ENCODE assay signal across 9 mouse cellular contexts in genomic region chr1:88756658-88757057, GRCm38 (mm10). TPM values are rescaled to one million over a fixed set of nuclear protein-coding genes. Genes with fewer than 3 reads are reported as not detected.
DNase-seq lines count a peak whose midpoint lies in the region; ATAC-seq and TF ChIP-seq lines count a peak whose summit lies in the region.
"Had no signal": no experiment of that assay in that cellular context is flagged by ENCODE, and none has a peak within 500 bp of the region (broad histone marks: within the 10 kb centered on the region; RNA-seq: fewer than 3 reads in every experiment).

No protein-coding gene starts in this region.

- intact Hi-C loops in heart, adult 2 months (cut with DNase I): no loop called here

- no peak overlapping the region for H3K4me3 ChIP-seq in heart, adult 2 months
- no peak overlapping the region for H3K4me3 ChIP-seq in kidney, embryonic 15.5 days (replicated peaks)
- no peak overlapping the region for H3K4me3 ChIP-seq in liver, embryonic 14.5 days (ENCODE audit: insufficient read depth in 1 of 2, low read depth in 2 of 2, low read length in 2 of 2)
- H3K4me3 ChIP-seq: neural tube, embryonic 12.5 days had no signal

- H3K4me1 ChIP-seq in heart, adult 2 months (ENCODE audit: control insufficient read depth, insufficient read depth, low read length): peaks cover 2% of the 10 kb centered on the region; the same call in 1 of the 2 replicates
- H3K4me1 ChIP-seq in kidney, embryonic 15.5 days: peaks cover 44% of the 10 kb centered on the region
- no peaks in the 10 kb centered on the region for H3K4me1 ChIP-seq in liver, embryonic 14.5 days (replicated peaks; ENCODE audit: control insufficient read depth in 2 of 2, insufficient read depth in 2 of 2, low read length in 1 of 2)

- H3K27ac ChIP-seq in heart, adult 2 months: peak overlapping the region; percentile 32
- peak overlapping the region; percentile 84 for H3K27ac ChIP-seq in kidney, embryonic 15.5 days
- no peak overlapping the region for H3K27ac ChIP-seq in liver, embryonic 14.5 days
- H3K27ac ChIP-seq: neural tube, embryonic 12.5 days had no signal

- 68% methylated on average over 7 of the region's 7 CpGs for WGBS in heart, adult 2 months
- WGBS in kidney, embryonic 15.5 days: 79% methylated on average over 7 of the region's 7 CpGs
- WGBS in liver, embryonic 14.5 days (ENCODE audit: insufficient replicate concordance): 61% methylated on average over 7 of the region's 7 CpGs

- H3K9ac ChIP-seq in heart, adult 2 months (ENCODE audit: low read depth, low read length): no peak overlapping the region
- H3K9ac ChIP-seq in kidney, embryonic 15.5 days: no peak overlapping the region
- no peak overlapping the region for H3K9ac ChIP-seq in liver, embryonic 14.5 days (replicated peaks)
- H3K9ac ChIP-seq: neural tube, embryonic 12.5 days had no signal

- H3K4me2 ChIP-seq in kidney, embryonic 15.5 days: no peak overlapping the region
- H3K4me2 ChIP-seq in liver, embryonic 14.5 days (ENCODE audit: low read depth): no peak overlapping the region
- H3K4me2 ChIP-seq: neural tube, embryonic 12.5 days had no signal

- no peaks in the 10 kb centered on the region for H3K79me2 ChIP-seq in heart, adult 2 months (replicated peaks; ENCODE audit: control insufficient read depth, insufficient read depth, low read length)

- peak; percentile 77 for TF ChIP-seq CTCF in heart, adult 2 months (IDR thresholded peaks at IDR 0.05)
- peak; percentile 65 for TF ChIP-seq CTCF in liver, embryonic 14.5 days (IDR thresholded peaks at IDR 0.05; ENCODE audit: low read depth)

- TF ChIP-seq EP300 in heart, adult 2 months (IDR thresholded peaks at IDR 0.05; ENCODE audit: insufficient read depth, low read depth, low read length): no peak
- no peak for TF ChIP-seq EP300 in liver, embryonic 14.5 days (IDR thresholded peaks at IDR 0.05; ENCODE audit: low read depth)

- DNase-seq in 3T3-L1 (ENCODE audit: low read depth, low spot score) (peak; percentile 38), NIH3T3 (ENCODE audit: low read depth) (peak; percentile 40)
- DNase-seq in embryo, embryonic 11 days: peak; percentile 55
- peak; percentile 27 to 70 for DNase-seq in heart, adult 2 months
- no peak for DNase-seq in liver, embryonic 14.5 days (ENCODE audit: low read depth in 3 of 3, low spot score in 3 of 3)
- DNase-seq in ovary, postnatal 14 days (ENCODE audit: low spot score): peak; percentile 61

- H3K9me3 ChIP-seq in kidney, embryonic 15.5 days (replicated peaks): no peaks in the 10 kb centered on the region; the same call in 1 of the 2 replicates
- no peaks in the 10 kb centered on the region for H3K9me3 ChIP-seq in liver, embryonic 14.5 days (ENCODE audit: control insufficient read depth, low read length)
- H3K9me3 ChIP-seq: neural tube, embryonic 12.5 days had no signal

- H3K36me3 ChIP-seq in heart, adult 2 months (ENCODE audit: control insufficient read depth, insufficient read depth, low read length): no peaks in the 10 kb centered on the region
- no peaks in the 10 kb centered on the region for H3K36me3 ChIP-seq in kidney, embryonic 15.5 days
- H3K36me3 ChIP-seq in liver, embryonic 14.5 days (replicated peaks; ENCODE audit: control insufficient read depth, insufficient read depth, low read depth): no peaks in the 10 kb centered on the region
- H3K36me3 ChIP-seq: neural tube, embryonic 12.5 days had no signal

- H3K27me3 ChIP-seq in heart, adult 2 months (ENCODE audit: control insufficient read depth, insufficient read depth, low read length): no peaks in the 10 kb centered on the region
- no peaks in the 10 kb centered on the region for H3K27me3 ChIP-seq in kidney, embryonic 15.5 days
- no peaks in the 10 kb centered on the region for H3K27me3 ChIP-seq in liver, embryonic 14.5 days (ENCODE audit: control insufficient read depth, insufficient read depth, low read length)
- H3K27me3 ChIP-seq: neural tube, embryonic 12.5 days had no signal

- ATAC-seq in kidney, embryonic 15.5 days (replicated peaks; ENCODE audit: low FRiP score): no peak
- no peak for ATAC-seq in liver, embryonic 14.5 days (ENCODE audit: insufficient read depth)
- no peak for ATAC-seq in inflammation-experienced regulatory T-cells, adult 6 months

- TF ChIP-seq POLR2A in heart, adult 2 months (IDR thresholded peaks at IDR 0.05; ENCODE audit: insufficient read depth, low read depth, low read length): no peak

RNA-seq across cellular contexts. Expression of gene Arl4c, which starts 54.6 kb away (rescaled TPM):
- 1 to 10 TPM; 4.5 to 4.9 TPM for total RNA-seq in heart, adult 2 months (2021)
- polyA plus RNA-seq in heart, adult 2 months (2012; rRNA removed): 3.4 and 3.6 TPM in 2 replicates
- polyA plus RNA-seq in kidney, embryonic 15.5 days (2015; fragmentation: Nextera tagmentation; extraction: Ambion mirVana): 26.9 and 27.9 TPM in 2 replicates
- polyA plus RNA-seq in liver, embryonic 14.5 days (2012; rRNA removed): 0.57 and 0.76 TPM in 2 replicates
- 0.27 and 0.56 TPM in 2 replicates for polyA plus RNA-seq in liver, embryonic 14.5 days (2014; fragmentation: Nextera tagmentation; extraction: Ambion mirVana)
- 10 to 100 TPM in 2 of 3 experiments, 1 to 10 TPM in 1; 9.6 to 20.2 (median 12.6) TPM for polyA plus RNA-seq in inflammation-experienced regulatory T-cells, adult 6 months (2017; shearing (Covaris generic))

Comparison
In these comparisons a context has a peak if more than half of its experiments do, and no peak if none do; other contexts are left out.
1. DNase-seq: peak in 3T3-L1 (single experiment), NIH3T3 (single experiment), embryo, embryonic 11 days (single experiment), heart, adult 2 months (2 of 2) and ovary, postnatal 14 days (single experiment); none in liver, embryonic 14.5 days (0 of 3).